Mouse (Mus musculus) cortical plate, adult 2 months (tissue): ENCODE data around the gene Wwtr1. TPM values are rescaled to one million over a fixed set of nuclear protein-coding genes. Genes with fewer than 3 reads are reported as not detected.

ENCODE experiments used
- H3K27ac ChIP-seq: fragments of 200-500 bp; 2 replicates; pipeline ENCODE4 v1.5.1; 2012; ENCODE audit warnings: low read length, control low read depth, inconsistent platforms; ENCODE audit not compliant: insufficient read depth
- H3K4me1 ChIP-seq: fragments of 200-500 bp; 2 replicates; pipeline ENCODE4 v1.6.1; 2011; ENCODE audit warnings: low read length; ENCODE audit not compliant: control insufficient read depth, insufficient read depth
- H3K4me3 ChIP-seq: fragments of 200-500 bp; 2 replicates; pipeline ENCODE4 v1.5.1; 2011; ENCODE audit warnings: mild to moderate bottlenecking, low read length, control low read depth; ENCODE audit not compliant: insufficient read depth
- CTCF ChIP-seq: fragments of 200-500 bp; IDR thresholded peaks from 2 replicates; pipeline ENCODE4 v1.5.1; 2011; ENCODE audit warnings: mild to moderate bottlenecking, control low read depth, low read length; ENCODE audit not compliant: insufficient read depth; ENCODE audit errors: extremely low read depth
- POLR2A ChIP-seq: fragments of 200-500 bp; IDR thresholded peaks from 2 replicates; pipeline ENCODE4 v1.6.1; 2011; ENCODE audit warnings: mild to moderate bottlenecking, low read length, control low read depth; ENCODE audit not compliant: insufficient read depth; ENCODE audit errors: extremely low read depth
- polyA plus RNA-seq: library from polyadenylated mRNA; depleted of rRNA; stranded (reverse); fragments of >200 nt; gene quantifications from 2 replicates; pipeline ENCODE4 v1.2.3, GENCODE M21; 2012; rRNA removed

The Wwtr1 gene
- polyA plus RNA-seq, 1 experiment: 11.6 TPM

GRCm38 (mm10) chr3:57435364-57435763 is 140.3 kb downstream of the Wwtr1 start:
- TF ChIP-seq POLR2A (no peak), CTCF (no peak)
- H3K4me1 ChIP-seq: no peaks in the 10 kb centered on the region
- H3K4me3 ChIP-seq: no peak overlapping the region
- H3K27ac ChIP-seq: no peak overlapping the region

- TF ChIP-seq POLR2A: no peak
- Histone ChIP-seq H3K4me1 (no peaks in the 10 kb centered on the region), H3K4me3 (no peak overlapping the region), H3K27ac (no peak overlapping the region)
Observed at GRCm38 (mm10) chr3:57431706-57432105, 144.0 kb downstream of the Wwtr1 start.

- TF ChIP-seq CTCF (peak; percentile 28; the same call in 1 of the 2 replicates), POLR2A (no peak)
- no peak overlapping the region for H3K27ac ChIP-seq
- no peak overlapping the region for H3K4me3 ChIP-seq
- H3K4me1 ChIP-seq: no peaks in the 10 kb centered on the region
Observed at GRCm38 (mm10) chr3:57429486-57429885, 146.2 kb downstream of the Wwtr1 start.

- no peaks in the 10 kb centered on the region for H3K4me1 ChIP-seq
- H3K4me3 ChIP-seq: no peak overlapping the region
- H3K27ac ChIP-seq: no peak overlapping the region
- TF ChIP-seq POLR2A (no peak), CTCF (no peak)
Observed at GRCm38 (mm10) chr3:57428682-57429464, 146.8 kb downstream of the Wwtr1 start.

DNA sequence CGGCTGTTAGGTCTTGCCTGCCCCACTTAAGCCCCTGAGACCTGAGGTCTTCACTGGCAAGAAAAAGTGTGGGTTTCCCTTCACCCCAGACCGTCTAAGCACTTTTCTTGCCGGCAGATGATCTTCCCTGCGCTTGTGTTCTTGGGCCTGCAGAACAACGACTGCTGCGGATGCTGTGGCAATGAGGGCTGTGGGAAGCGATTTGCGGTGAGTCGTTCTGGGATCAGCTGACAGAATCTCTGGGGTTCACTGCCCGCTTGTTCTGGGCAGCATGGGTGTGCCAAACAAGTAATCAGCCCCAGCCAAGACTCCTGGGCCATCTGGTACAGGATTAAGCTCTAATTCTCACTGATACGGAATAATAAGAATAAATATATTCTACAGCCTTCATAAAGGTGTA is 149.4 kb downstream of the Wwtr1 start:
- Histone ChIP-seq H3K27ac (no peak overlapping the region), H3K4me1 (no peaks in the 10 kb centered on the region), H3K4me3 (no peak overlapping the region)
- TF ChIP-seq POLR2A: no peak
- TF ChIP-seq CTCF: no peak

- no peak within 1 kb of the TSS for H3K4me3 ChIP-seq
- no peak for TF ChIP-seq POLR2A
- TF ChIP-seq CTCF: no peak
- no peaks in the 10 kb centered on the region for H3K4me1 ChIP-seq
- H3K27ac ChIP-seq: no peak within 1 kb of the TSS
Observed at GRCm38 (mm10) chr3:57425089-57425730, 150.5 kb downstream of the Wwtr1 start, which contains the start of gene Tm4sf4. Gene Tm4sf4 (plus strand): TSS chr3:57425314.

DNA sequence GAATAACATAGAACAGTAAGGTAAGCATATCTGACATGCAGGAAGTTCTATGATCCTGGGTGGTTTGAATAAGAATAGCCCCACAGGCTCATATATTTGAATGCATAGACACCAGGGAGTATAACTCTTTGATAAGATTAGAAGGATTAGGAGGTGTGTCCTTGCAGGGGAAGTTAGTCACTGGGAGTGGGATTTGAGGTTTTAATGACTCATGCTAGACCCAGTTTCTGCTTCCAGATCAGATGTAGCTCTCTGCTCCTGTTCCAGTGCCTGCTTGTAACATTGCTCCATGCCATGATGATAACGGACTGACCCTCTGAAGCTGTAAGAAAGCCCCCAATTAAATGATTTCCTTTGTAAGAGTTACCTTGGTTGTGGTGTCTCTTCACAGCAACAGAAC is 155.1 kb downstream of the Wwtr1 start:
- no peak overlapping the region for H3K4me3 ChIP-seq
- no peak for TF ChIP-seq CTCF
- no peak for TF ChIP-seq POLR2A
- no peak overlapping the region for H3K27ac ChIP-seq
- H3K4me1 ChIP-seq: no peaks in the 10 kb centered on the region

DNA sequence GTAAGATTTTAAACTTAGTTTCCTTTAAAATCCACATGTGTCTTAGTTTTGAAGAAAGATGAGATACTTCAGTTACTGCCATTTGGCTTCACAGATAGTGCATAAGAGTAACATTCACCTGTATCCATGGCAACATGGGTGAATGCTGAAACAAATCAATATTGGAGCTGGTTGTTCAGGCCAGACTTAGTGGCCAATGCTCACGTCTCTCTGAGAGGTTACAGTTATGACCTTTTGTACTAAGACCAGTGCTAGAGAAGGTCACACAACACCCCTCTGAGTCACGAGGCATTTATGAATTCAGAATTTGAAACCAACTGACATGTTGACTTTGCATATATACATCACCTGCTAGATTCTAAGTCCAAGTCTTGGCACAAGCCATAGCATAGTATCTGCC is 155.5 kb downstream of the Wwtr1 start:
- Histone ChIP-seq H3K27ac (no peak overlapping the region), H3K4me1 (no peaks in the 10 kb centered on the region), H3K4me3 (no peak overlapping the region)
- no peak for TF ChIP-seq POLR2A
- TF ChIP-seq CTCF: no peak

- Histone ChIP-seq H3K27ac (no peak overlapping the region), H3K4me3 (no peak overlapping the region), H3K4me1 (no peaks in the 10 kb centered on the region)
- TF ChIP-seq POLR2A: no peak
- TF ChIP-seq CTCF: no peak
Observed at GRCm38 (mm10) chr3:57411535-57411934, 164.2 kb downstream of the Wwtr1 start.

Other genes starting within 250 kb of the Wwtr1 start
- gene Tm4sf4, start 150.6 kb downstream of the Wwtr1 start, polyA plus RNA-seq: 0.06 TPM in 1 of 2 replicates, not detected in the other
- gene Commd2, start 75.8 kb upstream of the Wwtr1 start, polyA plus RNA-seq: 26.1 and 26.9 TPM in 2 replicates
- 2.1 and 2.9 TPM in 2 replicates for gene Ankub1, start 116.9 kb upstream of the Wwtr1 start, polyA plus RNA-seq
- gene Rnf13, start 160.2 kb upstream of the Wwtr1 start, polyA plus RNA-seq: 112 and 117 TPM in 2 replicates